8 mouse cellular contexts compared by ENCODE assay signal in the genomic region with DNA sequence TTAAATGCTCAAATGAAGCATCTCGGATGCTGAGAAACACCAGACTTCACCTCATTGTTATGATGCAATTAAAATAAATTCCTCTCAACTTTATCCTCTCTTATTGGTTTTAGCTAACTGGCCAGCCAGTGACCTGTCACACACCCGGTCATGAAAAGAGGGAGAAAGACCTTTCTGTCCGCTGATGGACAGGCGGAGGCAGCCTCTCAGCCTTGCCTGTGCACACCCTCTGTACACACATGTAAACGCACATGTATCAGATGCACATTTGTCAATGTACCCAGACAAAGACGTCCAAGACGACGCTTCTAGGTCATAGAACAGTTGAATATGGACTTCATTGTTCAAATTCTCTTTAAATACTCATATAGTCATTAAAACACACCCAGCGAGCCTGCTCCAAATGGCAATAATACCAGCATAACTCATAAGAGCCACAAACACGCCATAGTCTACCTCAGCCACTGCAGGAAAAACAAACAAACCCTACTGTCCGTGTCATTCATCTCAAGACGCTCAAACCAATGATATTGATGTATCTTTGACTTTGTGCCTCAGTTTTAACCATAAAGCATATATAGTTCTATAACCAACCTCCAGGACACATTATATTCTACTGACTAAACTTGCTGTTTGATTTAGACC. TPM values are rescaled to one million over a fixed set of nuclear protein-coding genes. Genes with fewer than 3 reads are reported as not detected.
A peak's percentile ranks its signal among the peaks of the same experiment; 100 is the strongest.
DNase-seq lines count a peak whose midpoint lies in the region; ATAC-seq lines count a peak whose summit lies in the region.

No protein-coding gene starts in this region.

- H3K4me3 ChIP-seq in embryonic facial prominence, embryonic 14.5 days (ENCODE audit: low read depth, low read length): peak overlapping the region; percentile 61
- peak overlapping the region; percentile 85 for H3K4me3 ChIP-seq in midbrain, embryonic 12.5 days

- H3K27ac ChIP-seq in embryonic facial prominence, embryonic 14.5 days (replicated peaks; ENCODE audit: low read depth, low read length): peak overlapping the region; percentile 98
- H3K27ac ChIP-seq in midbrain, embryonic 12.5 days (replicated peaks): peak overlapping the region; percentile 99

- peak overlapping the region; percentile 73 for H3K9ac ChIP-seq in embryonic facial prominence, embryonic 14.5 days (ENCODE audit: low read depth, low read length)
- H3K9ac ChIP-seq in midbrain, embryonic 12.5 days (replicated peaks): peak overlapping the region; percentile 99

- H3K4me2 ChIP-seq in embryonic facial prominence, embryonic 14.5 days (ENCODE audit: low read depth, low read length): peak overlapping the region; percentile 86
- H3K4me2 ChIP-seq in midbrain, embryonic 12.5 days (replicated peaks): peak overlapping the region; percentile 66

- H3K36me3 ChIP-seq in embryonic facial prominence, embryonic 14.5 days (ENCODE audit: control insufficient read depth, insufficient read depth, low read length): 0 out of 2 replicates have a peak, but pooled peaks cover 3% of the 10 kb centered on the region
- H3K36me3 ChIP-seq in midbrain, embryonic 12.5 days: peaks cover 5% of the 10 kb centered on the region; the same call in 1 of the 2 replicates

- DNase-seq in heart, adult 11 months: peak; percentile 85
- no peak for DNase-seq in heart, adult 9 months (ENCODE audit: low spot score in 2 of 2)
- DNase-seq in embryonic facial prominence, embryonic 14.5 days (ENCODE audit: low spot score): no peak
- peak; percentile 45 for DNase-seq in kidney, adult 11 months
- no peak for DNase-seq in cerebellum, postnatal 25 days
- DNase-seq in right cerebral cortex, postnatal 25 days: no peak
- no peak for DNase-seq in frontal cortex, postnatal 36 days (ENCODE audit: low spot score in 2 of 2)

- peaks cover 22% of the 10 kb centered on the region for H3K27me3 ChIP-seq in embryonic facial prominence, embryonic 14.5 days (replicated peaks; ENCODE audit: control insufficient read depth, insufficient read depth, low read length)
- H3K27me3 ChIP-seq in midbrain, embryonic 12.5 days: peaks cover 46% of the 10 kb centered on the region

- H3K4me1 ChIP-seq in embryonic facial prominence, embryonic 14.5 days (ENCODE audit: control insufficient read depth, insufficient read depth, low read length): no peaks in the 10 kb centered on the region
- peaks cover 5% of the 10 kb centered on the region; the same call in 1 of the 2 replicates for H3K4me1 ChIP-seq in midbrain, embryonic 12.5 days

- H3K9me3 ChIP-seq in embryonic facial prominence, embryonic 14.5 days (ENCODE audit: control insufficient read depth, low read length): no peaks in the 10 kb centered on the region
- no peaks in the 10 kb centered on the region for H3K9me3 ChIP-seq in midbrain, embryonic 12.5 days

- no peak for ATAC-seq in embryonic facial prominence, embryonic 14.5 days (ENCODE audit: low read depth)
- ATAC-seq in midbrain, embryonic 12.5 days (ENCODE audit: low FRiP score, low read depth): no peak

- WGBS in embryonic facial prominence, embryonic 14.5 days: 14% methylated on average over 12 of the region's 12 CpGs
- 1% methylated on average over 12 of the region's 12 CpGs for WGBS in midbrain, embryonic 12.5 days

RNA-seq across cellular contexts. Expression of a gene that starts 3.9 kb away (rescaled TPM):
- polyA plus RNA-seq in embryonic facial prominence, embryonic 14.5 days (2014; fragmentation: Nextera tagmentation; extraction: Ambion mirVana): 51.4 and 55.5 TPM in 2 replicates
- 105 and 143 TPM in 2 replicates for polyA plus RNA-seq in midbrain, embryonic 12.5 days (2016; fragmentation: Nextera tagmentation; extraction: Ambion mirVana)

Comparison
In these comparisons a context has a peak if more than half of its experiments do, and no peak if none do; other contexts are left out.
1. DNase-seq: peak in heart, adult 11 months (single experiment) and kidney, adult 11 months (single experiment); none in heart, adult 9 months (0 of 2), embryonic facial prominence, embryonic 14.5 days (single experiment), cerebellum, postnatal 25 days (0 of 2), right cerebral cortex, postnatal 25 days (single experiment) and frontal cortex, postnatal 36 days (0 of 2).